Mouse (Mus musculus) lung, embryonic 14.5 days (tissue): ENCODE results near the gene Gm20388. TPM values are rescaled to one million over a fixed set of nuclear protein-coding genes. Genes with fewer than 3 reads are reported as not detected.

Source experiments
- ATAC-seq: fragments of 200-750 bp; cut with Nextera tagmentation; 2 replicates; pipeline ENCODE4 v1.8.0; 2017; ENCODE audit warnings: mild to moderate bottlenecking, moderate TSS enrichment, moderate library complexity; ENCODE audit not compliant: insufficient read depth
- DNase-seq: peaks from one replicate; pipeline ENCODE4 v3.0.0-alpha.2; 2015
- H3K27ac ChIP-seq: fragments of 300-500 bp; sonication (generic); 2 replicates; pipeline ENCODE4 v1.5.1; 2014; ENCODE audit warnings: low read depth, mild to moderate bottlenecking, moderate library complexity
- H3K27me3 ChIP-seq: fragments of 300-500 bp; sonication (generic); 2 replicates; pipeline ENCODE4 v1.6.1; 2014; ENCODE audit warnings: low read length, control low read depth; ENCODE audit not compliant: insufficient read depth
- H3K36me3 ChIP-seq: fragments of 300-500 bp; sonication (generic); 2 replicates; pipeline ENCODE4 v1.6.1; 2014; ENCODE audit warnings: control low read depth; ENCODE audit not compliant: insufficient read depth
- H3K4me1 ChIP-seq: fragments of 300-500 bp; sonication (generic); 2 replicates; pipeline ENCODE4 v1.6.1; 2014; ENCODE audit warnings: antibody characterized with exemption, control low read depth; ENCODE audit not compliant: insufficient read depth
- H3K4me2 ChIP-seq: fragments of 300-500 bp; sonication (generic); 2 replicates; pipeline ENCODE4 v1.6.1; 2014; ENCODE audit warnings: mild to moderate bottlenecking
- H3K4me3 ChIP-seq: fragments of 300-500 bp; sonication (generic); 2 replicates; pipeline ENCODE4 v1.5.1; 2014; ENCODE audit warnings: low read depth, low read length
- H3K9ac ChIP-seq: fragments of 300-500 bp; sonication (generic); 2 replicates; pipeline ENCODE4 v1.6.1; 2014
- H3K9me3 ChIP-seq: fragments of 300-500 bp; sonication (generic); 2 replicates; pipeline ENCODE4 v1.6.1; 2016; ENCODE audit warnings: low read depth, low read length, control low read depth
- CTCF ChIP-seq: IDR thresholded peaks from 2 replicates; pipeline ENCODE4 v1.5.1; 2016; ENCODE audit warnings: antibody characterized with exemption, low read depth
- WGBS: fragments of 180-500 bp; shearing (Covaris S2); extraction: QIAGEN DNeasy Blood & Tissue Kit; methylation state at CpG from one replicate; pipeline ENCODE4 v1.1.7; 2014; 5-methylcytosine and 5-hydroxymethylcytosine counted together
- polyA plus RNA-seq: library from polyadenylated mRNA; unstranded; fragments of >200 nt; fragmentation: Nextera tagmentation; extraction: Ambion mirVana; gene quantifications from 2 replicates; pipeline ENCODE4 v1.2.1, GENCODE M21; 2014

The Gm20388 gene
- polyA plus RNA-seq, 1 experiment from 2014 or later: not detected

GRCm38 (mm10) chr8:123823111-123823510 lies 3912.5 kb downstream of the Gm20388 start:
- no peaks in the 10 kb centered on the region for H3K9me3 ChIP-seq
- no peak overlapping the region for H3K4me2 ChIP-seq
- 84% methylated on average over 10 of the region's 10 CpGs for WGBS
- peak; percentile 39 for TF ChIP-seq CTCF
- no peak overlapping the region for H3K4me3 ChIP-seq
- H3K9ac ChIP-seq: no peak overlapping the region
- no peak for ATAC-seq
- H3K27me3 ChIP-seq: no peaks in the 10 kb centered on the region
- H3K4me1 ChIP-seq: no peaks in the 10 kb centered on the region
- H3K27ac ChIP-seq: no peak overlapping the region
- DNase-seq: no peak
- H3K36me3 ChIP-seq: peaks cover 24% of the 10 kb centered on the region

GRCm38 (mm10) chr8:123823532-123824123 lies 3913.0 kb downstream of the Gm20388 start:
- Histone ChIP-seq H3K4me3 (no peak overlapping the region), H3K9ac (no peak overlapping the region), H3K4me2 (no peak overlapping the region), H3K27ac (no peak overlapping the region), H3K36me3 (peaks cover 25% of the 10 kb centered on the region), H3K27me3 (no peaks in the 10 kb centered on the region), H3K9me3 (no peaks in the 10 kb centered on the region), H3K4me1 (no peaks in the 10 kb centered on the region)
- ATAC-seq (no peak), DNase-seq (no peak)
- TF ChIP-seq CTCF: no peak
- WGBS: 67% methylated on average over 18 of the region's 18 CpGs

GRCm38 (mm10) chr8:123826001-123826400 lies 3915.4 kb downstream of the Gm20388 start:
- DNase-seq (peak; percentile 50), ATAC-seq (no peak)
- Histone ChIP-seq H3K27me3 (no peaks in the 10 kb centered on the region), H3K9me3 (no peaks in the 10 kb centered on the region), H3K4me2 (no peak overlapping the region), H3K36me3 (peaks cover 42% of the 10 kb centered on the region), H3K27ac (no peak overlapping the region), H3K9ac (no peak overlapping the region), H3K4me1 (no peaks in the 10 kb centered on the region), H3K4me3 (no peak overlapping the region)
- peak; percentile 66 for TF ChIP-seq CTCF
- WGBS: 58% methylated on average over 9 of the region's 9 CpGs

GRCm38 (mm10) chr8:123826758-123827157 lies 3916.1 kb downstream of the Gm20388 start:
- WGBS: 86% methylated on average over 7 of the region's 7 CpGs
- no peak for ATAC-seq
- Histone ChIP-seq H3K9ac (no peak overlapping the region), H3K4me3 (no peak overlapping the region), H3K27ac (no peak overlapping the region), H3K36me3 (peaks cover 42% of the 10 kb centered on the region), H3K9me3 (no peaks in the 10 kb centered on the region), H3K27me3 (no peaks in the 10 kb centered on the region), H3K4me1 (no peaks in the 10 kb centered on the region), H3K4me2 (no peak overlapping the region)
- no peak for TF ChIP-seq CTCF
- no peak for DNase-seq

- H3K4me2 ChIP-seq: no peak overlapping the region
- no peak overlapping the region for H3K9ac ChIP-seq
- WGBS: 81% methylated on average over 13 of the region's 13 CpGs
- no peak for ATAC-seq
- DNase-seq: no peak
- H3K9me3 ChIP-seq: no peaks in the 10 kb centered on the region
- H3K36me3 ChIP-seq: peaks cover 48% of the 10 kb centered on the region
- H3K27me3 ChIP-seq: no peaks in the 10 kb centered on the region
- H3K27ac ChIP-seq: no peak overlapping the region
- TF ChIP-seq CTCF: no peak
- H3K4me1 ChIP-seq: no peaks in the 10 kb centered on the region
- H3K4me3 ChIP-seq: no peak overlapping the region
Observed at GRCm38 (mm10) chr8:123827523-123827922, 3916.9 kb downstream of the Gm20388 start.

- no peak overlapping the region for H3K4me2 ChIP-seq
- no peaks in the 10 kb centered on the region for H3K27me3 ChIP-seq
- H3K36me3 ChIP-seq: peaks cover 44% of the 10 kb centered on the region
- TF ChIP-seq CTCF: peak; percentile 72
- no peaks in the 10 kb centered on the region for H3K9me3 ChIP-seq
- WGBS: 96% methylated on average over 4 of the region's 4 CpGs
- no peaks in the 10 kb centered on the region for H3K4me1 ChIP-seq
- H3K4me3 ChIP-seq: no peak overlapping the region
- DNase-seq (peak; percentile 32), ATAC-seq (no peak)
- no peak overlapping the region for H3K27ac ChIP-seq
- no peak overlapping the region for H3K9ac ChIP-seq
Observed at GRCm38 (mm10) chr8:123832757-123833156, 3922.1 kb downstream of the Gm20388 start.

- Histone ChIP-seq H3K27ac (no peak overlapping the region), H3K4me3 (no peak overlapping the region), H3K4me1 (no peaks in the 10 kb centered on the region), H3K9me3 (no peaks in the 10 kb centered on the region), H3K9ac (no peak overlapping the region), H3K27me3 (no peaks in the 10 kb centered on the region), H3K4me2 (no peak overlapping the region), H3K36me3 (peaks cover 26% of the 10 kb centered on the region)
- DNase-seq: peak; percentile 75
- TF ChIP-seq CTCF: peak; percentile 70
- no peak for ATAC-seq
- 56% methylated on average over 9 of the region's 9 CpGs for WGBS
Observed at GRCm38 (mm10) chr8:123835451-123835850, 3924.8 kb downstream of the Gm20388 start.

GRCm38 (mm10) chr8:123836354-123836753 lies 3925.7 kb downstream of the Gm20388 start:
- peaks cover 26% of the 10 kb centered on the region for H3K36me3 ChIP-seq
- 86% methylated on average over 6 of the region's 6 CpGs for WGBS
- no peak for ATAC-seq

More at GRCm38 (mm10) chr8:123836354-123836753, 3925.7 kb downstream of the Gm20388 start:
- Histone ChIP-seq H3K27ac (no peak overlapping the region), H3K9ac (no peak overlapping the region), H3K4me2 (no peak overlapping the region), H3K27me3 (no peaks in the 10 kb centered on the region), H3K4me3 (no peak overlapping the region), H3K4me1 (no peaks in the 10 kb centered on the region), H3K9me3 (no peaks in the 10 kb centered on the region)
- DNase-seq: no peak
- TF ChIP-seq CTCF: no peak
